Mouse (Mus musculus) testis, postnatal 10 days (tissue): Measurements from ENCODE around the gene Nudt8.
A peak's percentile ranks its signal among the peaks of the same experiment; 100 is the strongest.
"Not testable (repeated sequence)": the region's sequence is repeated elsewhere in the genome, so short reads cannot be mapped to it uniquely, and the experiment has no call there.

Source experiments
- DNase-seq: peaks from one replicate; pipeline ENCODE4 v3.0.0; 2021; ENCODE audit warnings: low spot score

Gene Nudt8

GRCm38 (mm10) chr19:4015635-4016034 lies 15.3 kb downstream of the Nudt8 start:
- DNase-seq = no peak

- no peak for DNase-seq
These were observed 17.7 kb downstream of the Nudt8 start for GRCm38 (mm10) chr19:4017921-4018587.

GRCm38 (mm10) chr19:4018743-4019583 lies 18.6 kb downstream of the Nudt8 start:
- peak; percentile 86 for DNase-seq

GRCm38 (mm10) chr19:4023185-4023584 lies 22.8 kb downstream of the Nudt8 start:
- DNase-seq = no peak

GRCm38 (mm10) chr19:4027576-4027975 lies 27.2 kb downstream of the Nudt8 start:
- no peak for DNase-seq

- peak; percentile 34 for DNase-seq
These were observed 32.3 kb downstream of the Nudt8 start for GRCm38 (mm10) chr19:4032668-4033067.

GRCm38 (mm10) chr19:4033298-4033697 lies 32.9 kb downstream of the Nudt8 start:
- peak; percentile 38 for DNase-seq

- DNase-seq = no peak
These were observed 33.4 kb downstream of the Nudt8 start for GRCm38 (mm10) chr19:4033742-4034141.

GRCm38 (mm10) chr19:4036327-4037045 lies 36.1 kb downstream of the Nudt8 start:
- DNase-seq = peak; percentile 44

GRCm38 (mm10) chr19:4037154-4037787 lies 36.9 kb downstream of the Nudt8 start:
- not testable (repeated sequence) for DNase-seq

GRCm38 (mm10) chr19:4037788-4038232 lies 37.4 kb downstream of the Nudt8 start, which contains the start of gene Gstp1:
Gstp1 (minus strand) TSS chr19:4037985.
- DNase-seq = peak; percentile 88

- DNase-seq = peak; percentile 37
These were observed 40.6 kb downstream of the Nudt8 start for GRCm38 (mm10) chr19:4040941-4041340.

- DNase-seq = not testable (repeated sequence)
These were observed 41.1 kb downstream of the Nudt8 start for GRCm38 (mm10) chr19:4041500-4041899.

GRCm38 (mm10) chr19:4042124-4042523 lies 41.7 kb downstream of the Nudt8 start:
- DNase-seq = peak; percentile 43

- DNase-seq = not testable (repeated sequence)
These were observed 43.7 kb downstream of the Nudt8 start for GRCm38 (mm10) chr19:4044109-4044508.

- peak; percentile 82 for DNase-seq
These were observed 45.8 kb downstream of the Nudt8 start, which contains the start of gene Gstp2 for GRCm38 (mm10) chr19:4045966-4046865. Gstp2 (minus strand) TSS chr19:4046023.

GRCm38 (mm10) chr19:4046866-4047254 lies 46.5 kb downstream of the Nudt8 start:
- no peak for DNase-seq

- peak; percentile 93 for DNase-seq
These were observed 47.5 kb downstream of the Nudt8 start for GRCm38 (mm10) chr19:4047859-4048258.

- DNase-seq = not testable (repeated sequence)
These were observed 48.7 kb downstream of the Nudt8 start for GRCm38 (mm10) chr19:4049069-4049468.

- DNase-seq = no peak
These were observed 50.6 kb downstream of the Nudt8 start for GRCm38 (mm10) chr19:4051016-4051415.
